ENCODE assay signal across 10 mouse cellular contexts in the genomic region with DNA sequence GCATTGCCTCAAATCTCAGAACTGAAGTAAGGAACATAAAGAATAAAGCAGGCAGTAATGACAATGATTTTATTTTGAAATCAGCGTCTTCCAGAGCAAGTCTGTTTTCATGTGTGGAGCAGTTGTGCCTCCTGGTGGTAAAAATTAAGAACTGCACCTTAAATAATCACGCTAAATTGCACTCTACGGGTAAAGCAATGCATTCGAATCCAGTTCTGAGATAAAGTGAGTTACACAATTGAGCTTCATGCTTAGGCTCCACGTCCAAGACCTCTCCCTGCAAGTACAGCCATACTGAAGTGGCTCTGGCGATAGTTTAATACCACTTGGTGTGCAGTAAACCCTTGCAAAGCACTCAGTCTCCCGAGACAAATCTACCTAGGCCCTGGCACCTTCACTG.
A peak's percentile ranks its signal among the peaks of the same experiment; 100 is the strongest.
DNase-seq lines count a peak whose midpoint lies in the region; ATAC-seq and TF ChIP-seq lines count a peak whose summit lies in the region.
"Had no signal": no experiment of that assay in that cellular context is flagged by ENCODE, and none has a peak within 500 bp of the region (broad histone marks: within the 10 kb centered on the region; RNA-seq: fewer than 3 reads in every experiment).

No protein-coding gene starts in this region.

- no peaks in the 10 kb centered on the region for H3K4me1 ChIP-seq in hindbrain, embryonic 11.5 days (replicated peaks; ENCODE audit: control insufficient read depth, insufficient read depth, low read length)
- no peaks in the 10 kb centered on the region for H3K4me1 ChIP-seq in hindbrain, embryonic 16.5 days (ENCODE audit: control insufficient read depth, insufficient read depth, low read depth, low read length)
- H3K4me1 ChIP-seq: limb, embryonic 12.5 days had no signal

- no peak overlapping the region for H3K4me2 ChIP-seq in hindbrain, embryonic 11.5 days (replicated peaks; ENCODE audit: low read depth, low read length)
- H3K4me2 ChIP-seq in hindbrain, embryonic 16.5 days (ENCODE audit: low read length), result no peak overlapping the region
- H3K4me2 ChIP-seq: embryonic facial prominence, embryonic 13.5 days; limb, embryonic 12.5 days had no signal

- DNase-seq in hindbrain, embryonic 11.5 days (ENCODE audit: low spot score), result peak; percentile 78
- peak; percentile 80 for DNase-seq in thymus, postnatal 0 days (ENCODE audit: low spot score)
- DNase-seq in thymus, postnatal 4 days, result no peak
- peak; percentile 51 to 74 for DNase-seq in cerebellum, postnatal 14 days
- DNase-seq in layer of hippocampus, adult 2 months (ENCODE audit: low spot score in 2 of 2), result peak; percentile 70 to 75
- peak; percentile 23 to 36 for DNase-seq in natural killer cell, adult 2 months (ENCODE audit: low spot score in 2 of 2)
- no peak for DNase-seq in urinary bladder, postnatal 25 days (ENCODE audit: low spot score)

- TF ChIP-seq CTCF in layer of hippocampus, adult 2 months (conservative IDR thresholded peaks at IDR 0.05), result peak; percentile 95

- 24% methylated on average over 7 of the region's 7 CpGs for WGBS in hindbrain, embryonic 11.5 days
- WGBS in hindbrain, embryonic 16.5 days, result 21% methylated on average over 7 of the region's 7 CpGs

- no peaks in the 10 kb centered on the region for H3K9me3 ChIP-seq in hindbrain, embryonic 11.5 days (ENCODE audit: control insufficient read depth, low read length)
- H3K9me3 ChIP-seq in hindbrain, embryonic 16.5 days (ENCODE audit: control insufficient read depth, low read length), result no peaks in the 10 kb centered on the region
- H3K9me3 ChIP-seq: embryonic facial prominence, embryonic 13.5 days; limb, embryonic 12.5 days had no signal

- H3K4me3 ChIP-seq in hindbrain, embryonic 11.5 days (ENCODE audit: low read depth, low read length), result no peak overlapping the region
- no peak overlapping the region for H3K4me3 ChIP-seq in hindbrain, embryonic 16.5 days (ENCODE audit: low read length)
- no peak overlapping the region for H3K4me3 ChIP-seq in layer of hippocampus, adult 2 months
- H3K4me3 ChIP-seq: embryonic facial prominence, embryonic 13.5 days; limb, embryonic 12.5 days had no signal

- H3K9ac ChIP-seq in hindbrain, embryonic 11.5 days (ENCODE audit: low read depth, low read length), result no peak overlapping the region
- H3K9ac ChIP-seq in hindbrain, embryonic 16.5 days (ENCODE audit: low read depth, low read length), result no peak overlapping the region
- H3K9ac ChIP-seq: embryonic facial prominence, embryonic 13.5 days; limb, embryonic 12.5 days had no signal

- H3K27me3 ChIP-seq in hindbrain, embryonic 11.5 days (ENCODE audit: control insufficient read depth, insufficient read depth, low read length), result no peaks in the 10 kb centered on the region
- H3K27me3 ChIP-seq in hindbrain, embryonic 16.5 days (replicated peaks; ENCODE audit: control insufficient read depth, insufficient read depth, low read length), result no peaks in the 10 kb centered on the region; the same call in 1 of the 2 replicates

- ATAC-seq in hindbrain, embryonic 11.5 days (ENCODE audit: low FRiP score), result no peak
- no peak; the same call in 1 of the 2 replicates for ATAC-seq in hindbrain, embryonic 16.5 days

- no peaks in the 10 kb centered on the region for H3K36me3 ChIP-seq in hindbrain, embryonic 11.5 days (ENCODE audit: control insufficient read depth, insufficient read depth, low read length)
- no peaks in the 10 kb centered on the region for H3K36me3 ChIP-seq in hindbrain, embryonic 16.5 days (ENCODE audit: control insufficient read depth, insufficient read depth, low read length)
- H3K36me3 ChIP-seq: embryonic facial prominence, embryonic 13.5 days; limb, embryonic 12.5 days had no signal

- H3K27ac ChIP-seq in hindbrain, embryonic 11.5 days (ENCODE audit: low read depth, low read length), result no peak overlapping the region
- H3K27ac ChIP-seq in hindbrain, embryonic 16.5 days (ENCODE audit: low read depth, low read length), result no peak overlapping the region
- H3K27ac ChIP-seq in layer of hippocampus, adult 2 months, result no peak overlapping the region
- H3K27ac ChIP-seq: embryonic facial prominence, embryonic 13.5 days; limb, embryonic 12.5 days had no signal

Comparison
In these comparisons a context has a peak if more than half of its experiments do, and no peak if none do; other contexts are left out.
1. DNase-seq: peak in hindbrain, embryonic 11.5 days (single experiment), thymus, postnatal 0 days (single experiment), cerebellum, postnatal 14 days (2 of 2), layer of hippocampus, adult 2 months (2 of 2) and natural killer cell, adult 2 months (2 of 2); none in thymus, postnatal 4 days (single experiment) and urinary bladder, postnatal 25 days (single experiment).